Mouse (Mus musculus) cerebellum, postnatal 14 days (tissue): Measurements from ENCODE around the gene Cstl1.
"Not testable (repeated sequence)": the region's sequence is repeated elsewhere in the genome, so short reads cannot be mapped to it uniquely, and the experiment has no call there.

Source experiments
- DNase-seq, 2 experiments: peaks; one replicate each; pipeline ENCODE4 v3.0.0; 2021; ENCODE audit warnings: mixed read lengths in 2 of 2

Gene Cstl1

DNA sequence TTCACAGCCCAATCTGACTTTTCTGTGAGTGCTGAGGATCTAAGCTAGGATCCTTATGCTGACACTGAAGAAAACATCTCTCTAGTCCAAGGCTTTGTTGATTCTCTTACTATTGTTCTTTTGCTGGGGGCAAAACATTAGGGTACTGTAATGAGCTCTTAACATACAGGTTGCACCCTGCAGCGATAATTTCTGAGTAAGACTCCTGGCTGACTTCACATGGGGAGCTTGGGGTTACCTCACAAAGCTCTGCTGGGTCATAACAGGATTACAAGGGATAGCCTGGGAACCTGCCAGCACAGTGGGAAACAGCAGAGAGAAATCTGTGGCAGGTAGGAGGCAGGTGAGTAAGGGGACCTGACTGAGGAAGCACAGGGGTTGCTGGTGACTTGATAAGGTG is at the start of gene Cstl1:
Gene Cstl1 (plus strand): TSS at position 301 of the 400 bp plus-strand sequence.
- DNase-seq: no peak

DNA sequence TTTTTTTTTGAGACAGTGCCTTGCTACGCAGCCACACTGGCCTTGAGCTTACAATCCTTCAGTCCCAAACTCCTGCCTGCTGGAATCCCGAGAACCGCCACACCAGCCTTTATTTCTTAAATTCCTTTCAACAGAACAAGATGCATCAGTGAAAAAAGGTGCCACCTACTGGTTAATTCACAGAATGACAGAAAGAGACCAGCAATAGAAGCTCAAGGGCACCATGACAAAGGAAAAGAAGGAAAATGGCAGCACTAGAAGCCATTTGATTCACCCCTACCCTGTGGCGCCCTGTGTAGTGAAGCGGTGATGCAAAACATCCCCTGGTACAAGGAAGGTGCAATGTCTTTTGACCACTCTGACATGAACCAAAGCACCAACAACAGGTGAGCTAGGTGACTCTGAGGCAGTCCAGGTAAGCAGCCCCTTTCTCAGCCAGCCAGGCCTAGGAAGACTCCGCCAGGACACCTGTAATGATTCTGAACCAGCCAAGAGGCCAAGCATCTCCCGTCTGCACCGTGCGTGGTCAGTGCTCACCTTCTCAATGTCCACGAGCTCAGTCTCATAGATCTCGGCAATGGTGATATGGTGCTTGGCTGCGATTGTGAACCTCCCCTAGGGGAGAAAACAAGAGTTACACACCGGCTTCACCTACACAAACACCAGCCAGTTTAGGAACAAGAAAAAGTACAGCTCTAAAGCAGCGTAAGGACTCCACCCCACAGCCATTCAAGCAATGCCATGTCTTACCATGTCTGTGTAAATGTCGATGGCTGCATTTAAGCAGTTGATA is 43.6 kb upstream of the Cstl1 start:
- DNase-seq: peak in 1 of 2 experiments; percentile 35

DNA sequence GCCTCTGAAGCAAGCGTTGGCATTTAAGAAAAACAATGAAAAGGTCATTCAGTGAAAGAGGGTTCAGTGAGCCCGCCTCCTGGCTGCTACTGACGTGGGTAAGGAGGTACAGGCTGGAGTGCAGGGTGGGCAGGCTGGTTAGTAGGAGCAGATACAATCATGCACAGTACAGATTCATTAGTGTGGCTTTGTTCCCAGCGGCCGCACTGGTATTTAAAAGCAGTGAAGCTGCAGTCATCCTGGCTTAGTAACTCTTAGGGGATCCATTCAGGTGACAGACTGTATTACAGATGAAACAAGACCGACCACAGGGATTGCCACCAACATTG is 43.0 kb upstream of the Cstl1 start:
- DNase-seq: no peak

DNA sequence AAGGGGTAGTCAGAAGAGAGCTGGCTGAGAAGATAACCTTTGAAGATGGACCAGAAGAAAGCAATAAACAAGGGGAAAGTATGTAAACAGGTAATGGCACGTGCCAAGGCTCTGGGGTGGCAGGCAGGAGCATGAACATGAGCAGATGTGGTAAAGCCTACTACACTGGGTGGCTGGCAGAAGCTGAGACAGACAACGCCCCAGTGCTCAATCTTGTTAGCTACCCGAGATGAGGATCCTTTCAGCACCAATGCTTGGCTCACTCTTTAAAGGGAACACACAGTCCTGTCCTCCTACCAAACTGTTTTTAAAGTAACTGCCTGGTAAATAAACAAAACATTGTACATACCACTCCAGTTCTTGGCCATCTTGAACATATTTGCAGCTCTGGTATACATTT is 37.8 kb upstream of the Cstl1 start:
- no peak for DNase-seq

DNA sequence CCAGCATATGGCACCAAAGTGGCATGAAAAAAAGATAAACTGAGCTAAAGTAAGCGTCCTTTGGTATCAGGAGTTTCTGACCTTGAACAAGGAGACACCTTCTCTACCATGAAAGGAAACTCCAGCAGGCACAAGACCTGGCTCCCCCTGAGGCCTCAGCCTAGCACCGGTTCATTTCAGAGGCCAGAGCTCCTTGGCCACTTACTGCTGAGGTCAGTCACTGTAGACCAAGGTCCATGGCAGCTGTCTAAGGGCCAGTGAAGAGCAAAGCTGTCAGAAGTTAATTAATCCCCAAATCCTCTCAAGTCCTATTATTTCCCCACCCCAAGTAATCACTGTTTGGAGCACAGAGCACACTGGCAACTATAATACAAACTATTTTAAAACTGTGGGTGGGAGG is 33.1 kb upstream of the Cstl1 start:
- no peak for DNase-seq

DNA sequence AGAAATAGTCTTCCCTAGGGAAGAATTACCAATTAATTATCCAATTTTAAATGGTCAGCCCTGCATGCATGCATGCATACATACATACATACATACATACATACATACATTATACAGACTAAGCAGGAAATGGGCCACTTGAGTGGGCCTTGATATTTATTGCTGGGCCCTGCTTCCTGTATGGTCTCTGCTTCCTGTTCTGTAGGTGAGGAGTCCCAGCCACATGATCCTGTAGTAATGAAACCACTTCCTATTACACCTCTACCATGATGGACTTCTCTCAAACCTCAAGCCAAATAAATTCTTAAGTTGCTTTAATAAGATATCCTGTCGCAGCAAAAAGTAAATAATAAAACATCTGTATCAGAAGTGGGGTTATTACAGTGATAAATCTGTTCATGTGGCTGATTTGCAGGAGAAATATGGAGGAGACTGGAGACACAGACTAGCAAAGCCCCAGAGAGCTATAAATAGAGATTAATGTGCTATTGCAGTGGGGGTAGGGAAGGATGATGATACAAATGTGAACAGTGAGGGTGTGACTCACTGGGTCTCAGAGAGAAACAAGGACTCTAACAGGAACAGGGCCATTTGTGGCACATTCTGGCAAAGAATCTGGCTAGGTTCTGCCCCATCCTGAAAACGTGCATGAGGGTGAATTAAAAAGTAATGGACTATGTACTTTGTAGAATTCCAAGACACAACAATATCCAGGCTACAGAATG is 30.7 kb upstream of the Cstl1 start:
- DNase-seq: no peak

DNA sequence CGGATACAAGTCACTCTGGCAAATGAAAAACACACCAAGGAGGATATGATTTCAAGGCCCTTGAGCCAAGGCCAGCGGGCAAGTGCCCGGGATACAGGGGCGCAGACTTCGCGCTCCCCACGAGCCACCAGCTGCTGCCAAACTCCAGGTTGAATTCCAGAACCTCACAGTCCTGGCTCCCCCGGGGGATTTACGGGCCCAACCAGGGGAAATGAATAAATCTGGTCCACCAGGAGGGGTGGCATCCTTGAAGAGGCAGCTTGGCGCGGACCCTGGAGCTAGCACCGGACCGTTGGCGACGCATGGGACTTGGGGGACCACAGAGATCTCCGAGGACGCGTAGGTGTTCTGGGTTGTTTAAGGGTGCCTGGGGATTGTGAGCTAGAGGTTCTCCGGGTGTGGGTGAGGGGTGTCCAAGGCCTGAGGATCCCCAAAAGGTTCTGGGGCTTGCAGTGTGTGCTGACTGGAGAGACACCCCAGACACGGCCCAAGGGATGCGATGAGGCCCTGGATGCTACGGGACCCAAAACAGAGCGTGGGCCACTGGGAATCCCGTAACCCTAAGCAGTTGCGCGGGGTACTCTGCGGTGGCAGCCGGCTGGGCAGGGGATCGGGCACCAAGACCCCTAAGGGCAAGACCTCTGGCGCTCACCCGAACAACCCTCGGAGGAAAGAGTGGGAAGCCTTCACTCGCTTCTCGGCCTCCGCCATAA is 18.4 kb upstream of the Cstl1 start:
- DNase-seq: peak; percentile 68 to 78

DNA sequence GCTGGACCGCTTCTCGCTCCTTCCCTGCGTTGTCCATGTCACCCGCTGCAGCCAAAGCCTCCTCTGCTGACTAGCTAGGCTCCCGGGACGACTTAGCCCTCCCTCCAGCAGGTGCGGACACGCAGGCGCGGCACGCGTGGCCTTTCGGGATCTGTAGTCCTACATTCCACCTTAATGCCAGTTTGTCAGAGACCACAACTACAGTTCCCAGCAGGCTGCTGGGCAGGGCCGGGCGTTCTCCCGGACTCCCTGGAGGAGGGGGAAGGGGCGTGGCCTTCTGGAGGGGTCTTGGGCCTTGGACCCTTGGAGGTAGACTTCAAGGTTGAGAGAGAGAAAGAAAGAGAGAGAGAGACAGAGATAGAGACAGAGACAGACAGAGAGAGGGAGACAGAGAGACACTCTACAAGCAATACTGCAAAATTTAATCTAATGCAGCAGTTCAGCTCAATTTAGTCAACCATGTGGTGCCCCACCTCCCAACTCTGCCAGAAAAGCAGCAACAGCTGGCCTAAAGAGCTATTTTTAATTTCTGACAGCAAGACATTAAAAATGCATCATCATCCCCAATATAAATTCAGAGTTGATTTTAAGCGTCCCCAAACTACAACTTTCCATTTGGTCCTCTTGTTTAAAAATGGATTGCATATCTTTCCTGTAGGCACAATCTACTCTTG is 17.7 kb upstream of the Cstl1 start, which contains the start of gene Napb:
Gene Napb (minus strand): TSS at position 141 of the 674 bp plus-strand sequence.
- peak; percentile 95 to 97 for DNase-seq

DNA sequence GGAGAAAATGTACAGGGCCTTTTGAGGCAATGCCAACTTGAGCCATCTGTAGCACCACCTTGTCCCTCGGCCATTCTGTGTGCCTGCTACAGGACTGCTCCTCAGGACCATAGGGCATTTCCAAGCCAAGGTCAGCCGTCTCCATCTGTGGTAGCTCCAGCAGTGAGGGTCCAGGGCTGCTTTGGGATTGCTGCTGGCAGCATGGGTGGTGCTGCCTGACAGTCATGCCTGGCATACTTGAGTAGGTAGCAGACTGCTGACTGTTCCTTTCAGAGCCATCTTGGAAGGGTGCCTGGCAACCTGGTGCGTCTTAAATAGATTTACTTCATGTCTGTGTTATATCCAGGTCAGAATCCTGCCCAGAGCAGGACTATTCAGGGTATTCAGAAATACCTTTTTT is 7.2 kb upstream of the Cstl1 start:
- peak; percentile 92 to 94 for DNase-seq

DNA sequence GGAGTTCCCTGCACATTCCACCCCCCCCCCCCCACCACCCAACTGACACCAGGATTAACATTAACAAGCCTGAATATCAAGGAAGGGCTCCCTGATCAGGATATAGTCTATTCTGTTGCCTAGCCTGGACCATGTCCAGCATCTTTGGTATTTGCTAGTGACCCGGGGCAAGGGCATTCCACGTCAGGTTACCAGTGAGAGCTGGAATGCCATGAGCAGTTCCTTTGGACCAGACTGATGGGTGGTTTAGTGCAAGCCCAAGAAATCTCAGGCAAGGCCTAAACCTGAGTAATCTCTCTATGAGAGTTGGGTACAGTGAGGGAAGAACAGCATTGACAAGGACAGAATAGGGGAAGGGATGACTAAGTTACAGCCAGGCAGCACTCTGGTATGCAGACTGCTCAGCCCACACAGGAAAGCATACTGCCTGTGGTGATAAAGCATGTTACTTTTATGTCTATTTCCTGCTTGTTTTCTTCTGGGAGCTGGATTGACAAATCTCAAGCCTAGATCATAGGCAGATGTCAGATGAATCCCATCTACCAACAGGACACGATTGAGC is 6.2 kb upstream of the Cstl1 start:
- peak; percentile 38 to 52 for DNase-seq

DNA sequence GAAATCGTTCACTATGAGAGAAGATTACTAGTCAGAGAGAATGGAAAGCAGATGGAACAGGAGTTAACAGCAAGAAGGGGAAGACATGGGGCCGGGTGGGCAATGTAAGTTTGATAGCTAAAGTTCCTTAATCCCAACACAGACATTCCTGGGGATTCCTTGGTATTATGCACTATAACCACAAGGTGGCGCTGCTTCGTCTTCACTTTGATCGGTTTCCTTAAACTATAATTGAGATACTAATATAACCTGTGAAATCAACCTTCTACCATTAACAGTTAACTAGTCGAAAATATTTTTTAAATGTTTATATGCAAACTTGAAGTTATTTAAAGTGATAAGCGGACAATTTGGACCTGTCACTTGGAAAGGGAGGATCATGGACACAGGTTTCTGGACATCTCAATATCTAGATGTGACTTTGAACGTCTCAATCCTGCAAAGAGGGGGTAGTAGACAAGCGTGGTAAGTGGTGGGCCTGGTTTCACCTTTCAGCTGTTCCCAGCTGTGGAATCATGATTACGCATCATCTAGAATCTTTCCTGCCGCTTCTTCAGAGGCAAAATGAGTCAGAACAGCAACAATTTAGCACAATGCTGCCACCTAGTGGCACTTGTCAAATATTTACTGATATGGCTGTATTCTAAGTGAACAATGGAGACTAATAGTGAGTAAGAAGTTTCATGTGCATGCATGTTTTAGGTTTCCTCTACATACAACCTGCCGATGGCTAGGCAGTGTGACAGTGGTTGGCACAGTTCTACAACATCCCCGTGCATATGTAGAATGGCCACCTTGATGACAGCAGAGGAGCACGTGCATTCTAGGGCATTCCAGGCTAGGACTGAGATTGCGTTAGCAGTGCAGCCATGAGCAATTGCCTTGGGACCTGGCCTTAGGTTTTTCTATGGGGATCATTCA is 2.0 kb downstream of the Cstl1 start:
- DNase-seq: peak; percentile 86 to 89

DNA sequence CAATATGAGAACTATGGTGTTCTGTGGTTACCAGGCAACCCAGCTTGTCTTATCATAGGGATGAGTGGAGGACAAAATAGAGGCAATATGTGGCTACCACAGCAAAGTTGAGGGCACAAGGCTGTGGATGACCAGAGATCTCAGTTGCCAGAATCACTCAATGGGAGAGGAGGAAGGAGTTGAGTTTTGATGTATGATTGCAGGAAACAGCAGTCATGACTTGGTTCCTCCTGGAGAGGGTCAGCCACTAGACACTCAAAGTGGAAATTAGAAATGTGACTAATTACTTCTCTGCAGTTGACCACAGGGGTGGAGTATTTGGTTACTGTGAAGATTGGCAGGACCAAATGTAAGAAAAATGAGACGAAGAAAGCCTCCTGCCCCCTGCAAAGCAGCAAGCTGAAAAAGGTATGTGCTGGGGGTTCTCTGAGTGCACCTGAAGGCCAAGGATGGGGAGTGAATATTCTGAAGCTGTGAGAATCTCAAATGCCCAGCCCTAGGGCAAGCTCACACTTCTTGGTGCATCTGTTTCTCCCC is 4.2 kb downstream of the Cstl1 start:
- DNase-seq: no peak

DNA sequence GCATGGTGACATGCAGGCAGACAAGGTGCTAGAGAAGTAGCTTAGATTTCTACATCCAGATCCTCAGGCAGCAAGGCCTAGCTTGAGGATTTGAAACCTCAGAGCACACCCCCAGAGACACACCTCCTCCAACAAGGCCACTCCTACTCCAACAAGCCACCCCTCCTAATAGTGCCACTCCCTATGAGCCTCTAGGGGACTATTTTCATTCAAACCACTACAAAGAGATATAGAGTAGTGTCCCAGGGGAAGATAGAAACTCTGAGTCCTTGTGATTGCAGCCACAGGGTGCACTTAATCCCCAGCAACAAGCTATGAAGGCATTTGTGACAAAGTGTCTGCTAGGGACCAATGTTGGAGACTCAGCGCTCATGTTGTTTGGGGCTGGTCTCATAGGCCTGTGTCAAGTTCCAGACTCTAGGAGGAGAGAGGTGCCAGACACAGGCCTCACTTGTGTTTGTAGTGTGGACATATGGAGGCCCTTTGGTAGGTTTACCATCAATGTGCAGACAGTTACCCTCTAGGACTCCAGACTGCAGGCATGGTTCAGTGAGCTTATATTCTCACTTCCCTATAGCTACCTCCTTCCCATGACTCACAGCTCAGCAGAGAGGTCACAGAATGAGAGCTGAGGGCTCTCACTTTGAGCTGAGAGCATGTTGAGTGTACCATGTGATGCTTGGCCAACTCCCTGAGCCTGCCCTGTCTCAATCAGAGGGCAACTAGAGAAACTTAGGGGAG is 13.7 kb downstream of the Cstl1 start:
- DNase-seq: no peak

DNA sequence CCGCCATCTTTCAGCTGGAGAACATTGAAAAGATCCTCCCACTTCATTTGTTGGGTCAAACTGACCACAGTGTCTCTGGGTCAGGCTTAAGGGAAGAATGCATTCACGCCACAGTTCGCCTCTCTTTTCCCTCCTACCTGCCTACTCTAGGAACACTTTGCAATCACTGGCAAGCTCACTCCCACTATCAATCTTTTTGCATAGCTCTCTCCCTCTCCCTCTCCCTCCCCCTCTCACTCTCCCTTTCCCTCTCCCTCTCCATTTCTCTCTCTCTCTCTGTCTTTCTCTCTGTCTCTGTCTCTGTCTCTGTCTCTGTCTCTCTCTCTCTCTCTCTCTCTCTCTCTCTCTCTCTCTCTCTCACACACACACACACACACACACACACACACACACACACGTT is 21.2 kb downstream of the Cstl1 start, which contains the start of gene Cst11:
Gene Cst11 (minus strand): TSS at position 101 of the 400 bp plus-strand sequence.
- not testable (repeated sequence) for DNase-seq

DNA sequence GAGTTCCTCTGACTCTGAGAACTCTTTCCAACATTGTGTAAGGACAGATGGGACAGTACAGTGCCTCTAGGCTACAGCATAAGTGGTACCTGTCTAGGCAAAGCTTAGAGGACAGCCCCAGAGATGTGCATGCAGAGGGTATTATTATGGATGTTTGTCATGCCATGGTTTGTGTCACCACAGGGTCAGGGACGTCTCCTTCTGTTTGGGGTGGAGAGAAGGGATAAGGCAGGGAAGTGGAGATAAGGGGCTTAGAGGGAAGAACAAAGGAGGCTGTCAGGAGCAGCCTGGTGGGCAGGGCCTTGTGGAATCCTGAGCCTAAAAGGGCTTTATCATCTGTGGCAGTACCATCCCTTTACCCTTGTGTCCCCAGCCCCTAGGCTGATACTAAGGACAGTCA is 31.6 kb downstream of the Cstl1 start, which contains the start of gene 8030411F24Rik:
Gene 8030411F24Rik (plus strand): TSS at position 301 of the 400 bp plus-strand sequence.
- DNase-seq: no peak

DNA sequence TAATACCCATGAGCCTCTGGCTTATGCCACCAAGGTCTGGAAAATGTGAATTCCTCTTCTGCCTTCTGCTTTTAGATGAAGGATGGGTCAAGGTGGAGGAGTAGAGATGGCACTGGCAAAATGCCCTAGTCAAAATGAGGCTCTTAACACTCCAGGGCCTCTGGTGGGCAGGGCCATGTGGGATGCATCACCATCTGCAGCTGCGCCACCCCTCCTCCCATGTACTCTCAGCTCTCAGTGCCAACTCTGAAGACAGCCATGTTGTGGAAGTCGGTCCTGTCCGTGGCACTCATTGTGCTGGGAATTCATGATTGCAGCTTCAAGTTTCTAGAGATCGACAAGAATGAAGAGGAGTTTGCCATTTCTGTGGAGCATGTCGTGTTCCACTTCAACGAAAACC is 39.0 kb downstream of the Cstl1 start, which contains the start of gene Cst12:
Gene Cst12 (plus strand): TSS at position 220 of the 400 bp plus-strand sequence.
- no peak for DNase-seq

DNA sequence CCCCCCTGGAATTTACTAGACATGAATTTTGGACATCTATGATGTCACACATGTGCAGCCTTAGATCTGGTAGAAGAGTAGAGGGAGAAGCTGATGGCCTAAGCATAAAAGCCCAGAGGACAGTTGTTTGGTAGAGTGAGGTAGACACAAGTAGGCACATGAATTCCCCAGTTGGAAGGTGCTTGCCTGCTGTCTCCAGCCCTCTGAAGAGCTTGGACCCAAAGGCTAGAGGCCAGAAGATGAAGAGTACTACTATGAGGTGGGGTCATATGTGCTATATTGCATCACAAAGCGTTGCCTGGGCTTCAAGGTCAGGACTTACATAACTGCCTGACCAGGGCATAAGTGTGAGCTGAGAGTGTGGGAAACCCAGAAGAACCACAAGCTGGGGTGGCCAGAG is 48.3 kb downstream of the Cstl1 start, which contains the start of gene Cst8:
Gene Cst8 (plus strand): TSS at position 301 of the 400 bp plus-strand sequence.
- DNase-seq: no peak

DNA sequence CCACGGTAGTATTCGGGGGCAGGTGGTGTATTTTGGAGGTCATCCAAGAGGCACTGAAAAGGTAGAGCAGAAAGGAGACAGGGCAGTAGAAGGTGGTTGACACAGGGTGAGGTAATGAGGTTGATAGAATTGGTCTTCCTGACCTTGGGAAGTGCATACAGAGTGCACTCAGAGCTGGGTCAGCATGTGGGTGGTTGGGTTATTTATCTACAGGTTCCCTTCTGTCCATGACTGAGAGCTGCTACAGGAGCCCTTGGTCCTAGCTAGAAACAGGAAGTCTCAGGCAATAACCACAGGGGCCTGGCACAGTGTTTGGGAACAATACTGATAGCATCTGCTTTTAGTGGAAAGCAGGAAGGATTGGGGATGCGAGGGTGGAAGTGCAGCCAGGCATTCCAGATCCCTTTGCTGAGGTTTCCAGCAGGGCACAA is 51.3 kb downstream of the Cstl1 start:
- peak; percentile 82 to 83 for DNase-seq
